Mouse (Mus musculus): ENCODE data around the gene Lamp2.
"Not testable (repeated sequence)": the region's sequence is repeated elsewhere in the genome, so short reads cannot be mapped to it uniquely, and the experiment has no call there.

The Lamp2 gene

DNA sequence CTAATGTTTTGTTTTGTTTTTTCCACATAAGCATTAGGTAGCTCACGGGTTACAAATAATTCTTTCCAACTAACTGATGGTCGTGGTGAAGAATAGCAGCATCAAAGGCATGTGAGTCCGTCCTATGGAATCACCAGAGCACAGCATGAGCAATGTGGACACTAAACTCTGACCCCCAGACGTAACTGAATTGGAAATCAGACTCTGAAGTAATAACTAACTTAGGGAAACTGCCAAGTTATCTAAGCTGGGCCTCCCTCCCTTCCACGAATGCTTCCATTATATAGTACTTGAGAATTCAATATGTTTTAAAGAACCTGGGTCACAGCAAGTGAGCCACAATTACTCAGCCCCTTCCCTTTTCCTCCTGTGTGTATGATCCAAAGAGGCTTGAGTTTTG lies 53.3 kb downstream of the Lamp2 start:
- H3K4me1 ChIP-seq (replicated peaks; ENCODE audit: low read depth, low read length), result no peaks in the 10 kb centered on the region
- TF ChIP-seq CTCF (conservative IDR thresholded peaks at IDR 0.05; ENCODE audit: low read length) (no peak), POU5F1 (IDR thresholded peaks at IDR 0.05; ENCODE audit: borderline replicate concordance, low read length) (no peak), NANOG (IDR thresholded peaks at IDR 0.05; ENCODE audit: borderline replicate concordance, low read length) (no peak)
- H3K9me3 ChIP-seq (ENCODE audit: low read length), result no peaks in the 10 kb centered on the region
- H3K4me3 ChIP-seq (replicated peaks; ENCODE audit: low read length), result no peak overlapping the region
- H3K36me3 ChIP-seq (ENCODE audit: insufficient read depth, low read length), result 0 out of 2 replicates have a peak, but pooled peaks cover 9% of the 10 kb centered on the region
- no peaks in the 10 kb centered on the region for H3K27me3 ChIP-seq (ENCODE audit: insufficient read depth, low read length)

DNA sequence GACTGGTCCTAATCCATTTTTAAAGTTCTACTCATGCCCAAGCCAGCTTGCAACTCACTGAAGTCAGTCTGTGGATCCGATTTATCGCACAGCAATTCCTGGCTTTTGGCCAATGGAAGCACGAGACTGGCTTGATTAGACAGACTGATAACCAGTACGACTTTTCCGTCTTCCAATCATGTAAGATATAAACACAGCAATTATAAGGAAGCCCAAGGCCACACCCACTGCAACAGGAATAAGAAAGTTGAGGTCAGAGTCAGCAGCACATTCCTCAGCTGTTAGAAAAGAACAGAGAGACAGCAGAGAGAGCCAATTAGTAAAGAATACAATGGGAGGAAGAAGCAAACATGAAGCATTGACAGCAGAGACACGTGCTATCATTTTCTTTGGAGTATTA lies 54.2 kb downstream of the Lamp2 start:
- TF ChIP-seq CTCF (conservative IDR thresholded peaks at IDR 0.05; ENCODE audit: low read length) (no peak), NANOG (IDR thresholded peaks at IDR 0.05; ENCODE audit: borderline replicate concordance, low read length) (no peak), POU5F1 (IDR thresholded peaks at IDR 0.05; ENCODE audit: borderline replicate concordance, low read length) (no peak)
- H3K9me3 ChIP-seq (ENCODE audit: low read length), result no peaks in the 10 kb centered on the region
- 0 out of 2 replicates have a peak, but pooled peaks cover 7% of the 10 kb centered on the region for H3K36me3 ChIP-seq (ENCODE audit: insufficient read depth, low read length)
- H3K4me3 ChIP-seq (replicated peaks; ENCODE audit: low read length), result no peak overlapping the region
- no peaks in the 10 kb centered on the region for H3K4me1 ChIP-seq (replicated peaks; ENCODE audit: low read depth, low read length)
- no peaks in the 10 kb centered on the region for H3K27me3 ChIP-seq (ENCODE audit: insufficient read depth, low read length)

DNA sequence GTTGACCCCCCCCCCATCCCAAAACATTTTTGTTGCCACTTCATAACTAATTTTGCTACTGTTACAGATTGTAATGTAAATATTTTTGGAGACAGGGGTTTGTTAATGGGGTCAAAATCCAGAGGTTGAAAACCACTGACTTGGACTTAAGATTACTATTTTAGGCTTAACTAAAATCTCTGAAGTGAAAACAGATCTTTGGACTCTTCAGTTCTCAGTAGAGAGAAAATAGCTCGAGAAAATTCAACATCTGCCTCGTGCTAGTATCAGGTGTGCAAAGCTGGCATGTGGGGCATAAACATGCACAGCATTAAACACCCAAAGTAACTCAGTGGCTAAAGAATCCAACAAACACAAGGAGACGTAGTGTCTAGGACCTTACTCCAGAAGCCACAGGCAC lies 55.6 kb downstream of the Lamp2 start:
- Histone ChIP-seq H3K27me3 (ENCODE audit: insufficient read depth, low read length) (no peaks in the 10 kb centered on the region), H3K9me3 (ENCODE audit: low read length) (no peaks in the 10 kb centered on the region), H3K4me1 (replicated peaks; ENCODE audit: low read depth, low read length) (no peaks in the 10 kb centered on the region), H3K36me3 (ENCODE audit: insufficient read depth, low read length) (0 out of 2 replicates have a peak, but pooled peaks cover 4% of the 10 kb centered on the region), H3K4me3 (replicated peaks; ENCODE audit: low read length) (no peak overlapping the region)
- no peak for TF ChIP-seq CTCF (conservative IDR thresholded peaks at IDR 0.05; ENCODE audit: low read length)
- no peak for TF ChIP-seq POU5F1 (IDR thresholded peaks at IDR 0.05; ENCODE audit: borderline replicate concordance, low read length)
- TF ChIP-seq NANOG (IDR thresholded peaks at IDR 0.05; ENCODE audit: borderline replicate concordance, low read length), result no peak

DNA sequence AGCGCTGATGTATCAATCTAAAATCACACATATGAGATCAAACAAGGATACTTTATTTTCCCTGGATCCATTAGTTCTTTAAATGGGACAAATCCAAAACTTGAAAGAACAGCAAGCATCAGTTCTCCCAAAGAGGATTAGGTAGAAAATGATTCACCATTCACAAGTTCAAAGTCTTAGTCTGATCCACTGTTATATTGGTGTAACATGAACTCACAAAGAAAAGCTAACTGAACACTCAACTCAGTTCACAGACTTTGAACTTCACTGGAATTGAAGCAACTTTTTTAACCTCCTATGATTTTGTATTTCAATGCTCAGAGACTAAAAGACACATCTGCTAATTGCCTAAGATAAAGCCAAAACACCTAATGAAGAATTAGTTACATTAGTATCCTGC lies 56.6 kb downstream of the Lamp2 start:
- TF ChIP-seq CTCF (conservative IDR thresholded peaks at IDR 0.05; ENCODE audit: low read length) (no peak), POU5F1 (IDR thresholded peaks at IDR 0.05; ENCODE audit: borderline replicate concordance, low read length) (no peak), NANOG (IDR thresholded peaks at IDR 0.05; ENCODE audit: borderline replicate concordance, low read length) (no peak)
- H3K27me3 ChIP-seq (ENCODE audit: insufficient read depth, low read length), result no peaks in the 10 kb centered on the region
- no peaks in the 10 kb centered on the region for H3K4me1 ChIP-seq (replicated peaks; ENCODE audit: low read depth, low read length)
- H3K9me3 ChIP-seq (ENCODE audit: low read length), result no peaks in the 10 kb centered on the region
- H3K4me3 ChIP-seq (replicated peaks; ENCODE audit: low read length), result no peak overlapping the region
- no peaks in the 10 kb centered on the region for H3K36me3 ChIP-seq (ENCODE audit: insufficient read depth, low read length)

DNA sequence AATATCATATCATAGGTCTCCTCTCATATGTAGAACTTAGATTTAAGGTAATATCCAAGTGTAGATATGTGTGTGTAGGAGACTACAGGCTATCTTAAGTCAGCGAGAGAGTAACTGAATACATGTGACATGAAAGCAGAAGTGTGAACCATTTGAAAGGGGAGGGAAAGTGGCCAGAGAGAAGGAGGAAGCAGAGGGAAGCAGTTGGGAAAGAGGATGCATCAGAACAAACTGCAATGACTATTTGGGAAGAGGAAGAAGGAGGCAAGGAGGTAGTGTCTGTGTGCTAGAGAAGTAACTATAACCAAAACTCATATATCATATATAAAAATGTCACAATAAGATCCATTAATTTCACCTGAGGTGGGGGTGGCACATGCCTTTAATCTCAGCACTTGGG lies 83.1 kb downstream of the Lamp2 start:
- H3K4me1 ChIP-seq (replicated peaks; ENCODE audit: low read depth, low read length); H3K4me3 ChIP-seq (replicated peaks; ENCODE audit: low read length); H3K27me3 ChIP-seq (ENCODE audit: insufficient read depth, low read length); H3K36me3 ChIP-seq (ENCODE audit: insufficient read depth, low read length); H3K9me3 ChIP-seq (ENCODE audit: low read length): not testable (repeated sequence)

DNA sequence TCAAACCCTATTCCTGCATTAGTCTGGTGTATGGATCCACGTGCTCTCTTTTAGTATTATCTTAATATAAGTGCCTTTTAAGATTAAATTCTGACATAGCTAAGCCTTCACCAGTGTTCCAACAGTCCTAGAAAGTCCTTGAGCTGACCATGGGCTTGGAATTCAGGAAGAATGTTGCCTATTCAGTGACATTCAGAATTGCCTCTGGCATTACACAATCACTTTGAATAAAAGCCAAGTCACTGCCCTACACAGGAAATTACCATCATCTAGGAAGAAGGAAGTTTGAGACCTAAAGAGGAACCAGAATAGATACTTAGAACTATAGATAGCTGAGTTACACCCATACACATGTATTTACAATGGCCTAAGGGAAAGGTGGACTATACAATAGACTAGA lies 91.6 kb downstream of the Lamp2 start:
- H3K36me3 ChIP-seq (ENCODE audit: insufficient read depth, low read length); H3K4me3 ChIP-seq (replicated peaks; ENCODE audit: low read length); H3K4me1 ChIP-seq (replicated peaks; ENCODE audit: low read depth, low read length); H3K9me3 ChIP-seq (ENCODE audit: low read length); H3K27me3 ChIP-seq (ENCODE audit: insufficient read depth, low read length): not testable (repeated sequence)

DNA sequence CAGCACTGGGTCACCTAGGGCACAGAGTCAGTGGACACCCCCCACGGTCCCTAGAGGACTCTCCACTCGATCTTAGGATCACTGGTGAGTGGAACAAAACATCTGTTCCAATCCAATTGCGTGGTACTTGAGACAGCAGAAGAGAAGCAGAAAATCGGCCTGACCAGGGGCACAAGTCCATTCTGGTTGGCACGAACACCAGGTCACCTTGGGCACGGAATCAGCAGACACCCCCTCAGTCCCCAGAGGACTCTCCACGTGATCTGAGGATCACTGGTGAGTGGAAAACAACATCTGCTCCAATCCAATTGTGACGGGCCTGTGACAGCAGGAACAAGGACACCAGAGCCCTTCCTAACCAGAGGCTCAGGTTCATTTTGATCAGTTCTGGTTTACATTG lies 94.2 kb downstream of the Lamp2 start:
- 0 out of 2 replicates have a peak, but pooled peaks cover 4% of the 10 kb centered on the region for H3K9me3 ChIP-seq (ENCODE audit: low read length)
- H3K4me1 ChIP-seq (replicated peaks; ENCODE audit: low read depth, low read length), result no peaks in the 10 kb centered on the region
- TF ChIP-seq POU5F1 (IDR thresholded peaks at IDR 0.05; ENCODE audit: borderline replicate concordance, low read length) (no peak), CTCF (conservative IDR thresholded peaks at IDR 0.05; ENCODE audit: low read length) (no peak), NANOG (IDR thresholded peaks at IDR 0.05; ENCODE audit: borderline replicate concordance, low read length) (no peak)

More for the DNA sequence above, 94.2 kb downstream of the Lamp2 start:
- Histone ChIP-seq H3K27me3 (ENCODE audit: insufficient read depth, low read length) (no peaks in the 10 kb centered on the region), H3K4me3 (replicated peaks; ENCODE audit: low read length) (no peak overlapping the region), H3K36me3 (ENCODE audit: insufficient read depth, low read length) (no peaks in the 10 kb centered on the region)

Data from E14TG2a.4 (cell line).